Mouse (Mus musculus) granulocyte monocyte progenitor cell, adult 5-6 weeks (primary cell): ENCODE results near the gene Ccdc144b. TPM values are rescaled to one million over a fixed set of nuclear protein-coding genes. Genes with fewer than 3 reads are reported as not detected.

Experiments used
- ATAC-seq: replicated peaks from 2 replicates; pipeline ENCODE4 v1.8.0; 2016; ENCODE audit warnings: mild to moderate bottlenecking, moderate TSS enrichment, inconsistent platforms; ENCODE audit not compliant: poor library complexity, severe bottlenecking
- total RNA-seq, 2 experiments: library from RNA; stranded (forward) in 1 of 2; stranded (reverse) in 1 of 2; fragments of 200-712, 200-1000 nt in 1 of 2; fragments of >200 nt in 1 of 2; fragmentation: Nextera tagmentation in 1 of 2; gene quantifications; 2 replicates each; pipeline ENCODE4 v1.2.3; 2014 to 2017

Ccdc144b gene
- total RNA-seq (2014; fragmentation: Nextera tagmentation) (not detected in 2 replicates), total RNA-seq (2017) (not detected in 2 replicates)

GRCm38 (mm10) chr3:36053447-36053846 is at the start of gene Ccdc144b:
TSS of gene Ccdc144b (minus strand) at chr3:36053547.
- no peak for ATAC-seq

- ATAC-seq = no peak
Measured at GRCm38 (mm10) chr3:36095371-36095770, 42.0 kb upstream of the Ccdc144b start.

- ATAC-seq = no peak
Measured at GRCm38 (mm10) chr3:36087591-36087990, 34.2 kb upstream of the Ccdc144b start.

GRCm38 (mm10) chr3:36085394-36085793 is 32.0 kb upstream of the Ccdc144b start:
- ATAC-seq = no peak

GRCm38 (mm10) chr3:36083381-36083780 is 30.0 kb upstream of the Ccdc144b start:
- no peak for ATAC-seq

- no peak for ATAC-seq
Measured at GRCm38 (mm10) chr3:36082843-36083242, 29.5 kb upstream of the Ccdc144b start.

- ATAC-seq = no peak
Measured at GRCm38 (mm10) chr3:36080741-36081140, 27.4 kb upstream of the Ccdc144b start.

- no peak for ATAC-seq
Measured at GRCm38 (mm10) chr3:36079886-36080285, 26.5 kb upstream of the Ccdc144b start.

GRCm38 (mm10) chr3:36077386-36077785 is 24.0 kb upstream of the Ccdc144b start:
- ATAC-seq = no peak

GRCm38 (mm10) chr3:36075466-36075865 is 22.1 kb upstream of the Ccdc144b start:
- ATAC-seq = no peak

- no peak for ATAC-seq
Measured at GRCm38 (mm10) chr3:36074231-36074630, 20.9 kb upstream of the Ccdc144b start.

- ATAC-seq = peak; percentile 73
Measured at GRCm38 (mm10) chr3:36071047-36071446, 17.7 kb upstream of the Ccdc144b start.

GRCm38 (mm10) chr3:36070436-36070835 is 17.1 kb upstream of the Ccdc144b start:
- ATAC-seq = no peak

GRCm38 (mm10) chr3:36067731-36068130 is 14.4 kb upstream of the Ccdc144b start:
- ATAC-seq = no peak

- peak; percentile 98 for ATAC-seq
Measured at GRCm38 (mm10) chr3:36065843-36066651, 12.7 kb upstream of the Ccdc144b start, which contains the start of gene Acad9. TSS of gene Acad9 (plus strand) at chr3:36065979.

- ATAC-seq = no peak
Measured at GRCm38 (mm10) chr3:36065166-36065565, 11.8 kb upstream of the Ccdc144b start.

- ATAC-seq = peak; percentile 26
Measured at GRCm38 (mm10) chr3:36064592-36065061, 11.3 kb upstream of the Ccdc144b start.

- peak; percentile 74 for ATAC-seq
Measured at GRCm38 (mm10) chr3:36060096-36060850, 6.9 kb upstream of the Ccdc144b start.

GRCm38 (mm10) chr3:36049106-36049505 is 4.2 kb downstream of the Ccdc144b start:
- no peak for ATAC-seq

GRCm38 (mm10) chr3:36045086-36045485 is 8.3 kb downstream of the Ccdc144b start:
- ATAC-seq = no peak

- no peak for ATAC-seq
Measured at GRCm38 (mm10) chr3:36044520-36044919, 8.8 kb downstream of the Ccdc144b start.
